38 mouse cellular contexts compared by ENCODE assay signal in genomic region chr10:77735928-77736327, GRCm38 (mm10). TPM values are rescaled to one million over a fixed set of nuclear protein-coding genes. Genes with fewer than 3 reads are reported as not detected.
"Had no signal": no experiment of that assay in that cellular context is flagged by ENCODE, and none has a peak within 500 bp of the region (broad histone marks: within the 10 kb centered on the region; RNA-seq: fewer than 3 reads in every experiment).

No protein-coding gene starts in this region.

- H3K4me3 ChIP-seq: embryonic facial prominence, embryonic 10.5 days; embryonic facial prominence, embryonic 12.5 days; embryonic facial prominence, embryonic 13.5 days; embryonic facial prominence, embryonic 15.5 days; erythroblast, embryonic 14.5 days; forebrain, embryonic 10.5 days; forebrain, embryonic 12.5 days; forebrain, embryonic 13.5 days; forebrain, embryonic 15.5 days; gastrocnemius, adult 2 months; heart, adult 2 months; heart, embryonic 10.5 days had no signal

- H3K27me3 ChIP-seq: embryonic facial prominence, embryonic 12.5 days; embryonic facial prominence, embryonic 13.5 days; embryonic facial prominence, embryonic 15.5 days; forebrain, embryonic 12.5 days; forebrain, embryonic 13.5 days; forebrain, embryonic 15.5 days had no signal

- H3K9me3 ChIP-seq: embryonic facial prominence, embryonic 13.5 days; embryonic facial prominence, embryonic 15.5 days; forebrain, embryonic 12.5 days; forebrain, embryonic 13.5 days; forebrain, embryonic 15.5 days had no signal

- DNase-seq: cerebellum, adult 9-11 months; cerebellum, postnatal 10 days; cerebellum, postnatal 14 days; cerebellum, postnatal 25 days; cerebellum, postnatal 36 days; embryo, embryonic 11 days; forebrain, postnatal 0 days; gastrocnemius, adult 2 months; gastrocnemius, postnatal 10 days; gastrocnemius, postnatal 14 days; gastrocnemius, postnatal 25 days; gastrocnemius, postnatal 36 days; heart, adult 11 months; heart, adult 18-20 months; heart, adult 2 months had no signal

- H3K27ac ChIP-seq: embryonic facial prominence, embryonic 10.5 days; embryonic facial prominence, embryonic 12.5 days; embryonic facial prominence, embryonic 13.5 days; embryonic facial prominence, embryonic 15.5 days; forebrain, embryonic 10.5 days; forebrain, embryonic 12.5 days; forebrain, embryonic 13.5 days; forebrain, embryonic 15.5 days; gastrocnemius, adult 2 months; heart, adult 2 months; heart, embryonic 10.5 days had no signal

- H3K4me2 ChIP-seq: embryonic facial prominence, embryonic 12.5 days; embryonic facial prominence, embryonic 13.5 days; embryonic facial prominence, embryonic 15.5 days; forebrain, embryonic 12.5 days; forebrain, embryonic 13.5 days; forebrain, embryonic 15.5 days had no signal

- H3K4me1 ChIP-seq: embryonic facial prominence, embryonic 12.5 days; embryonic facial prominence, embryonic 13.5 days; embryonic facial prominence, embryonic 15.5 days; forebrain, embryonic 13.5 days; forebrain, embryonic 15.5 days had no signal

- H3K36me3 ChIP-seq: embryonic facial prominence, embryonic 10.5 days; embryonic facial prominence, embryonic 12.5 days; embryonic facial prominence, embryonic 13.5 days; embryonic facial prominence, embryonic 15.5 days; forebrain, embryonic 10.5 days; forebrain, embryonic 12.5 days; forebrain, embryonic 15.5 days; heart, embryonic 10.5 days had no signal

- ATAC-seq: forebrain, embryonic 13.5 days; forebrain, embryonic 14.5 days; forebrain, embryonic 15.5 days; forebrain, embryonic 16.5 days; forebrain, postnatal 0 days had no signal

- H3K9ac ChIP-seq: embryonic facial prominence, embryonic 12.5 days; embryonic facial prominence, embryonic 13.5 days; embryonic facial prominence, embryonic 15.5 days; forebrain, embryonic 12.5 days; forebrain, embryonic 13.5 days; forebrain, embryonic 15.5 days; forebrain, postnatal 0 days had no signal

RNA-seq across cellular contexts. Expression of gene Gm18596, which starts 6.5 kb away (rescaled TPM):
- total RNA-seq: common myeloid progenitor, adult 5-6 weeks; forebrain, postnatal 0 days; gastrocnemius, adult 18-20 months; gastrocnemius, adult 2 months; gastrocnemius, adult 8-10 months; gastrocnemius, postnatal 10 days; gastrocnemius, postnatal 14 days; gastrocnemius, postnatal 25 days; gastrocnemius, postnatal 36 days; granulocyte monocyte progenitor cell, adult 5-6 weeks; heart, adult 18-20 months; heart, adult 2 months; heart, adult 8-10 months had no signal
- polyA plus RNA-seq: cortical plate, adult 2 months; embryonic facial prominence, embryonic 10.5 days; embryonic facial prominence, embryonic 11.5 days; embryonic facial prominence, embryonic 12.5 days; embryonic facial prominence, embryonic 13.5 days; embryonic facial prominence, embryonic 14.5 days; erythroblast, embryonic 14.5 days; forebrain, embryonic 10.5 days; forebrain, embryonic 11.5 days; forebrain, embryonic 12.5 days; forebrain, embryonic 13.5 days; forebrain, embryonic 14.5 days; forebrain, embryonic 15.5 days; forebrain, embryonic 16.5 days; forebrain, postnatal 0 days; frontal cortex, adult 2 months; gonadal fat pad, adult 2 months; heart, adult 2 months; heart, embryonic 10.5 days had no signal

RNA-seq across cellular contexts. Expression of gene Gm10100, which starts 9.6 kb away (rescaled TPM):
- total RNA-seq: common myeloid progenitor, adult 5-6 weeks; forebrain, postnatal 0 days; gastrocnemius, adult 18-20 months; gastrocnemius, adult 2 months; gastrocnemius, adult 8-10 months; gastrocnemius, postnatal 10 days; gastrocnemius, postnatal 14 days; gastrocnemius, postnatal 25 days; gastrocnemius, postnatal 36 days; granulocyte monocyte progenitor cell, adult 5-6 weeks; heart, adult 18-20 months; heart, adult 2 months; heart, adult 8-10 months had no signal
- polyA plus RNA-seq: cortical plate, adult 2 months; embryonic facial prominence, embryonic 10.5 days; embryonic facial prominence, embryonic 11.5 days; embryonic facial prominence, embryonic 12.5 days; embryonic facial prominence, embryonic 13.5 days; embryonic facial prominence, embryonic 14.5 days; erythroblast, embryonic 14.5 days; forebrain, embryonic 10.5 days; forebrain, embryonic 11.5 days; forebrain, embryonic 12.5 days; forebrain, embryonic 13.5 days; forebrain, embryonic 14.5 days; forebrain, embryonic 15.5 days; forebrain, embryonic 16.5 days; forebrain, postnatal 0 days; frontal cortex, adult 2 months; gonadal fat pad, adult 2 months; heart, adult 2 months; heart, embryonic 10.5 days had no signal

RNA-seq across cellular contexts. Expression of gene Gm9736, which starts 15.2 kb away (rescaled TPM):
- total RNA-seq: common myeloid progenitor, adult 5-6 weeks; forebrain, postnatal 0 days; gastrocnemius, adult 18-20 months; gastrocnemius, adult 2 months; gastrocnemius, adult 8-10 months; gastrocnemius, postnatal 10 days; gastrocnemius, postnatal 14 days; gastrocnemius, postnatal 25 days; gastrocnemius, postnatal 36 days; granulocyte monocyte progenitor cell, adult 5-6 weeks; heart, adult 18-20 months; heart, adult 2 months; heart, adult 8-10 months had no signal
- polyA plus RNA-seq: cortical plate, adult 2 months; embryonic facial prominence, embryonic 10.5 days; embryonic facial prominence, embryonic 11.5 days; embryonic facial prominence, embryonic 12.5 days; embryonic facial prominence, embryonic 14.5 days; erythroblast, embryonic 14.5 days; forebrain, embryonic 10.5 days; forebrain, embryonic 11.5 days; forebrain, embryonic 12.5 days; forebrain, embryonic 13.5 days; forebrain, embryonic 14.5 days; forebrain, embryonic 15.5 days; forebrain, embryonic 16.5 days; forebrain, postnatal 0 days; frontal cortex, adult 2 months; gonadal fat pad, adult 2 months; heart, adult 2 months; heart, embryonic 10.5 days had no signal

RNA-seq across cellular contexts. Expression of gene Krtap12-1, which starts 15.5 kb away (rescaled TPM):
- total RNA-seq: common myeloid progenitor, adult 5-6 weeks; forebrain, postnatal 0 days; gastrocnemius, adult 18-20 months; gastrocnemius, adult 2 months; gastrocnemius, adult 8-10 months; gastrocnemius, postnatal 10 days; gastrocnemius, postnatal 14 days; gastrocnemius, postnatal 25 days; gastrocnemius, postnatal 36 days; granulocyte monocyte progenitor cell, adult 5-6 weeks; heart, adult 18-20 months; heart, adult 2 months; heart, adult 8-10 months had no signal
- polyA plus RNA-seq: cortical plate, adult 2 months; embryonic facial prominence, embryonic 10.5 days; embryonic facial prominence, embryonic 11.5 days; embryonic facial prominence, embryonic 12.5 days; embryonic facial prominence, embryonic 13.5 days; embryonic facial prominence, embryonic 14.5 days; erythroblast, embryonic 14.5 days; forebrain, embryonic 10.5 days; forebrain, embryonic 11.5 days; forebrain, embryonic 12.5 days; forebrain, embryonic 13.5 days; forebrain, embryonic 14.5 days; forebrain, embryonic 15.5 days; forebrain, embryonic 16.5 days; forebrain, postnatal 0 days; frontal cortex, adult 2 months; gonadal fat pad, adult 2 months; heart, adult 2 months; heart, embryonic 10.5 days had no signal

RNA-seq across cellular contexts. Expression of gene Gm10142, which starts 20.3 kb away (rescaled TPM):
- total RNA-seq: common myeloid progenitor, adult 5-6 weeks; forebrain, postnatal 0 days; gastrocnemius, adult 18-20 months; gastrocnemius, adult 2 months; gastrocnemius, adult 8-10 months; gastrocnemius, postnatal 10 days; gastrocnemius, postnatal 14 days; gastrocnemius, postnatal 25 days; gastrocnemius, postnatal 36 days; granulocyte monocyte progenitor cell, adult 5-6 weeks; heart, adult 18-20 months; heart, adult 2 months; heart, adult 8-10 months had no signal
- polyA plus RNA-seq: cortical plate, adult 2 months; embryonic facial prominence, embryonic 10.5 days; embryonic facial prominence, embryonic 11.5 days; embryonic facial prominence, embryonic 12.5 days; embryonic facial prominence, embryonic 13.5 days; embryonic facial prominence, embryonic 14.5 days; erythroblast, embryonic 14.5 days; forebrain, embryonic 10.5 days; forebrain, embryonic 11.5 days; forebrain, embryonic 12.5 days; forebrain, embryonic 13.5 days; forebrain, embryonic 14.5 days; forebrain, embryonic 15.5 days; forebrain, embryonic 16.5 days; forebrain, postnatal 0 days; frontal cortex, adult 2 months; gonadal fat pad, adult 2 months; heart, adult 2 months; heart, embryonic 10.5 days had no signal
